Mouse (Mus musculus) C2C12 (cell line): ENCODE results near the gene Foxp1.

ENCODE experiments used
- CTCF ChIP-seq: IDR thresholded peaks from one replicate; pipeline ENCODE4 v1.5.1; 2011; ENCODE audit not compliant: control insufficient read depth, insufficient read depth, insufficient read length
- MAX ChIP-seq: IDR thresholded peaks from one replicate; pipeline ENCODE4 v1.6.1; 2011; ENCODE audit warnings: mild to moderate bottlenecking, control low read depth
- MYOD1 ChIP-seq: IDR thresholded peaks from one replicate; pipeline ENCODE4 v1.6.1; 2011; ENCODE audit warnings: low read depth; ENCODE audit not compliant: control insufficient read depth, insufficient read length
- MYOG ChIP-seq: IDR thresholded peaks from one replicate; pipeline ENCODE4 v1.6.1; 2011; ENCODE audit not compliant: control insufficient read depth, insufficient read length; ENCODE audit errors: extremely low read depth

DNA sequence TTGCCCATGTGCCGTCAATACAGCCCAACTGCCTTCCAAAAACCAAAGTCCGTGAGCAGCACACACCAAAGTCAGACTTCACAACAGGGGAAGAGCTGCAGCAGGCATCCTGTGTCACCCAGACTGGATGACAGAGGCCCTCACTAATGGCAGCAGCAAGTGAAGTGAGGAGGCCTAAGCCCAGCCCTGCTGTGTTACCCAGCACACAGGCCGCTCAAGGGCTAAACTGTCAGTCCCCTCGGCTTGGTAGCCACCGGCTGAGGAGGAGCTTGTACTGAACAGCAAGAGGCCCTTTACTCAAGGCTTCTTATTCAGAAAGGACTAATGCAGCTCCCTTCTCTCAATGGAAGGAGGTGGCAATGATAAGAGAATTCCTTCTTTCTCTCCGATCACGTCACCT, 336.0 kb downstream of the Foxp1 start:
- TF ChIP-seq CTCF (no peak), MYOG (no peak), MAX (no peak), MYOD1 (no peak)
